Mouse (Mus musculus) ES-E14 (cell line): ENCODE measurements around the gene Rnasek. TPM values are rescaled to one million over a fixed set of nuclear protein-coding genes. Genes with fewer than 3 reads are reported as not detected.
A peak's percentile ranks its signal among the peaks of the same experiment; 100 is the strongest.

Experiments used
- DNase-seq: peaks from one replicate; pipeline ENCODE4 v3.0.0-alpha.2; 2013; ENCODE audit warnings: low read depth, low spot score
- H3K27ac ChIP-seq: 2 replicates; pipeline ENCODE4 v1.5.1; 2012; ENCODE audit warnings: low read depth, mild to moderate bottlenecking, low read length, moderate library complexity, mixed read lengths; ENCODE audit not compliant: poor library complexity, insufficient read depth, severe bottlenecking
- H3K36me3 ChIP-seq: 2 replicates; pipeline ENCODE4 v1.6.1; 2012; ENCODE audit warnings: mild to moderate bottlenecking, low read length, moderate library complexity, mixed read lengths; ENCODE audit not compliant: control insufficient read depth, poor library complexity, insufficient read depth, severe bottlenecking
- H3K4me1 ChIP-seq, 2 experiments: fragments of 150-350 bp in 1 of 2; sonication (generic) in 1 of 2; 2 replicates each; pipeline ENCODE4 v1.6.1; 2012; ENCODE audit warnings: low read length in 2 of 2, mild to moderate bottlenecking in 1 of 2, mixed read lengths in 1 of 2; ENCODE audit not compliant: control insufficient read depth in 2 of 2, insufficient read depth in 2 of 2, poor library complexity in 1 of 2
- H3K4me3 ChIP-seq, 2 experiments: fragments of 150-350 bp in 1 of 2; sonication (generic) in 1 of 2; 2 replicates each; pipeline ENCODE4 v1.5.1; 2012; ENCODE audit warnings: low read length in 2 of 2, low read depth in 1 of 2, mild to moderate bottlenecking in 1 of 2, mixed read lengths in 1 of 2; ENCODE audit not compliant: insufficient read depth in 1 of 2, poor library complexity in 1 of 2, severe bottlenecking in 1 of 2
- H3K9ac ChIP-seq: 2 replicates; pipeline ENCODE4 v1.6.1; 2012; ENCODE audit warnings: low read depth, mild to moderate bottlenecking, low read length, mixed read lengths; ENCODE audit not compliant: poor library complexity, insufficient read depth, severe bottlenecking
- H3K9me3 ChIP-seq: fragments of 150-350 bp; sonication (generic); 2 replicates; pipeline ENCODE4 v1.6.1; 2012; ENCODE audit warnings: low read depth, mild to moderate bottlenecking, low read length; ENCODE audit not compliant: control insufficient read depth, insufficient read depth
- CHD2 ChIP-seq: IDR thresholded peaks from 2 replicates; pipeline ENCODE4 v1.6.1; 2014; ENCODE audit warnings: mild to moderate bottlenecking, low read depth, low read length, inconsistent platforms
- HCFC1 ChIP-seq: IDR thresholded peaks from 2 replicates; pipeline ENCODE4 v1.6.1; 2012; ENCODE audit warnings: low read length, inconsistent platforms, borderline replicate concordance; ENCODE audit not compliant: insufficient read depth
- MAFK ChIP-seq: IDR thresholded peaks from 2 replicates; pipeline ENCODE4 v1.6.1; 2014; ENCODE audit warnings: mild to moderate bottlenecking, low read depth, low read length, inconsistent platforms; ENCODE audit not compliant: insufficient read depth
- ZC3H11A ChIP-seq: IDR thresholded peaks from 2 replicates; pipeline ENCODE4 v1.6.1; 2012; ENCODE audit warnings: low read depth, mild to moderate bottlenecking, inconsistent platforms, low read length, borderline replicate concordance
- ZNF384 ChIP-seq: IDR thresholded peaks from 2 replicates; pipeline ENCODE4 v1.6.1; 2012; ENCODE audit warnings: low read depth, low read length, inconsistent platforms
- in situ Hi-C, 2 experiments: fragments of 600-800 bp; cut with MboI; formaldehyde crosslinking; loops; one replicate each; pipeline ENCODE4 v1.15.1; 2025; ENCODE audit warnings: low sequenced_read_pairs in 2 of 2, inconsistent platforms in 1 of 2; ENCODE audit not compliant: unreplicated experiment in 2 of 2
- total RNA-seq: library from RNA; depleted of rRNA; stranded (reverse); fragments of 300-350 nt; gene quantifications from 2 replicates; pipeline ENCODE4 v1.2.3, GENCODE M21; 2012

The Rnasek gene
- total RNA-seq, 1 experiment, result 66.0 TPM

- in situ Hi-C loops, result no loop called here
- Histone ChIP-seq H3K4me1 (peaks cover 9 to 30% of the 10 kb centered on the region in 2 experiments), H3K4me3 (peak within 1 kb of the TSS; percentile 72 to 81), H3K36me3 (no peaks in the 10 kb centered on the region), H3K9me3 (no peaks in the 10 kb centered on the region), H3K9ac (peak within 1 kb of the TSS; percentile 76), H3K27ac (peak within 1 kb of the TSS; percentile 26; the same call in 1 of the 2 replicates)
- no peak for TF ChIP-seq ZC3H11A
- TF ChIP-seq ZNF384, result no peak
- TF ChIP-seq HCFC1, result no peak
- no peak for TF ChIP-seq CHD2
- no peak for TF ChIP-seq MAFK
- DNase-seq, result no peak
Measured at GRCm38 (mm10) chr11:70229260-70230010, 10.2 kb downstream of the Rnasek start, which contains the start of gene Bcl6b. Gene Bcl6b, minus strand, starts transcription at chr11:70229798.

- in situ Hi-C loops, result no loop called here
- peak; percentile 86 for DNase-seq
- TF ChIP-seq ZC3H11A (no peak), HCFC1 (no peak), ZNF384 (no peak), MAFK (no peak), CHD2 (no peak)
- no peaks in the 10 kb centered on the region for H3K9me3 ChIP-seq
- peaks cover 9 to 25% of the 10 kb centered on the region in 2 experiments for H3K4me1 ChIP-seq
- H3K4me3 ChIP-seq, result peak overlapping the region; percentile 72 to 81
- no peaks in the 10 kb centered on the region; the same call in 1 of the 2 replicates for H3K36me3 ChIP-seq
- H3K9ac ChIP-seq, result peak overlapping the region; percentile 76
- no peak overlapping the region for H3K27ac ChIP-seq
Measured at GRCm38 (mm10) chr11:70228828-70229227, 10.8 kb downstream of the Rnasek start.

GRCm38 (mm10) chr11:70227661-70228245 lies 11.9 kb downstream of the Rnasek start:
- in situ Hi-C loops, result no loop called here
- H3K9ac ChIP-seq, result no peak overlapping the region
- TF ChIP-seq CHD2 (no peak), ZNF384 (no peak), MAFK (no peak), HCFC1 (no peak), ZC3H11A (no peak)
- no peaks in the 10 kb centered on the region for H3K9me3 ChIP-seq
- H3K36me3 ChIP-seq, result peaks cover 5% of the 10 kb centered on the region; the same call in 1 of the 2 replicates
- no peak for DNase-seq
- no peak overlapping the region for H3K27ac ChIP-seq
- H3K4me1 ChIP-seq, result peaks cover 6 to 22% of the 10 kb centered on the region in 2 experiments
- no peak overlapping the region for H3K4me3 ChIP-seq

- H3K9me3 ChIP-seq, result no peaks in the 10 kb centered on the region
- no peak overlapping the region for H3K9ac ChIP-seq
- H3K27ac ChIP-seq, result no peak overlapping the region
- peaks cover 7 to 23% of the 10 kb centered on the region in 2 experiments for H3K4me1 ChIP-seq
- H3K4me3 ChIP-seq, result no peak overlapping the region
- no peak for DNase-seq
- H3K36me3 ChIP-seq, result peaks cover 5% of the 10 kb centered on the region; the same call in 1 of the 2 replicates
- in situ Hi-C loops, result no loop called here
- TF ChIP-seq MAFK (no peak), HCFC1 (no peak), ZNF384 (no peak), CHD2 (no peak), ZC3H11A (no peak)
Measured at GRCm38 (mm10) chr11:70227126-70227525, 12.5 kb downstream of the Rnasek start.
